Mouse (Mus musculus) embryonic fibroblast, embryonic 13.5 days (primary cell): ENCODE measurements at regions not wholly inside any gene's neighbourhood (a gene's known extent, or its start where the extent isn't known, plus 50 kb on each side); places are given as distances from the start of the nearest gene placed in this dataset.

Experiments
- CTCF ChIP-seq: IDR thresholded peaks from 2 replicates; pipeline ENCODE4 v1.5.1; 2011; ENCODE audit warnings: mild to moderate bottlenecking, control low read depth, low read length, moderate library complexity, borderline replicate concordance; ENCODE audit not compliant: insufficient read depth
- POLR2A ChIP-seq: IDR thresholded peaks from 2 replicates; pipeline ENCODE4 v1.6.1; 2011; ENCODE audit warnings: low read depth, mild to moderate bottlenecking, control low read depth, low read length, moderate library complexity

DNA sequence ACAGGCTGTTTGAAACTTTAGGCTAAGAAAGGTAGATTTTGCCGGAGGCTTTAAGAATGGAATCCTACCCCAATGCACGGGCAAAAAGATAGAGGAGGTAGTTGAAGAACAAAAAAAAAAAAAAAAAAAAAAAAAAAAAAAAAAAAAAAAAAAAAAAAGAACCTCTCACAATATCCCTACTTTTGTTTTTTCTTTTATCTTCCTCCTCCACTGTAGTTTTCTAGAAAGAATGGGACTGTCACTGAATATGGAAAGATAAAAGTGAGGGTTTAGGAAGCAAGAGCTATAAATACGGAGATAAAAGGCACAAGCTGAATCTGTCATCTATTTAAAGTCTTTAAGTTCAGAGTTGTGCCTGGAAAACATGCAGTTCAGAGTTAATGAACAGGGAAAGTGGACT is 227.8 kb downstream of the AI593442 start:
- TF ChIP-seq CTCF, result no peak
- no peak for TF ChIP-seq POLR2A
